Mouse (Mus musculus) heart, adult 11 months (tissue): Measurements from ENCODE around the gene Gm28557.
"Not testable (repeated sequence)": the region's sequence is repeated elsewhere in the genome, so short reads cannot be mapped to it uniquely, and the experiment has no call there.

ENCODE experiments used
- DNase-seq: peaks from one replicate; pipeline ENCODE4 v3.0.0; 2022

Gm28557 gene

GRCm38 (mm10) chr13:67108194-67108820 lies at the start of gene Gm28557:
Gm28557 (minus strand) TSS chr13:67108604.
- DNase-seq = peak; percentile 99

DNA sequence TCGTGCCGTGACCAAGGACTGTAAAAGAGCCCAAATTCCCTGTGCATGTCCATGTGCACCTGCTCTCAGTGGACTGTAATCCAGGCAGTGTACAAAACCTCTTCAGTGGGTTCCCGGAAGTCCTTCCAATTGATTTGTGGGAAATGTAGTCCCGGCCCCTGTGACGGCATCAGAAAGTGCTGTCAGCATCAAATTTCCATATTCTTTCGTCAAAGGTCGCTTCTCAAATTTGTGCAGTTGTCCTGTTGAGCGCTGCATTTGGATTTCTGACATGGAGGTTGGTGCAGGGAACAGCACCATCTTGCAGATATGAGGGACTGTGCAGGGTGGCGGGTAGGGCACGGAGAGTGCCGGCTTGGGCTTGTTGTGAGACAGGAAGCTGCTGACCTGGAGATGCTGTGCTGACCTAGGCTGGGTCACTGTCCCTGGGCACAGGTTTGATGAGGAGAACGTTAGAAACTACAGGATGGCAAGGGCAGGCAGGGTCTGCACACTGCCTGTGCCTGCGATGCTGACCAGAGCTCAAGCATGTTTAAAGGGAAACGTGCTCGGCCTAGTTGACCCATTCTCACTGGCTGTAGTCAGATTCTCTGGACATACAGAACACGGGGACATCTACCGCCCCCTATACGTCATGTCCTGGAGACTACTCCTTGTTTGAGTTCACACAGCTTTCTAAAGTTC lies 19.8 kb upstream of the Gm28557 start:
- peak; percentile 97 for DNase-seq

DNA sequence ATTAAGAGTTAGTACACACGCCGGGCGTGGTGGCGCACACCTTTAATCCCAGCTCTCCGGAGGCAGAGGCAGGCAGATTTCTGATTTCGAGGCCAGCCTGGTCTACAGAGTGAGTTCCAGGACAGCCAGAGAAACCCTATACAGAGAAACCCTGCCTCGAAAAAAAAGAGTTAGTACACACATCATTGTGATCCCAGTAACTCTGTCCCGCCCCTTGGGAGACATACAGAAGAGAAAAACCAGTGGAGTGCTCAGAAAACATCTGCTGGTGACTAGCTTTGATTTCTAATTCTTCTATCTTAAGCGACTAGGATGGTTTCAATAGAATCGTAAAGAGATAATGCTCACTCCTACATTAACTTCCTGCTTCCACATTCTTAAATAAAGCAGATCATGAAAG lies 19.1 kb upstream of the Gm28557 start:
- DNase-seq = not testable (repeated sequence)

- no peak for DNase-seq
These were observed 16.1 kb upstream of the Gm28557 start for GRCm38 (mm10) chr13:67124460-67124859.

DNA sequence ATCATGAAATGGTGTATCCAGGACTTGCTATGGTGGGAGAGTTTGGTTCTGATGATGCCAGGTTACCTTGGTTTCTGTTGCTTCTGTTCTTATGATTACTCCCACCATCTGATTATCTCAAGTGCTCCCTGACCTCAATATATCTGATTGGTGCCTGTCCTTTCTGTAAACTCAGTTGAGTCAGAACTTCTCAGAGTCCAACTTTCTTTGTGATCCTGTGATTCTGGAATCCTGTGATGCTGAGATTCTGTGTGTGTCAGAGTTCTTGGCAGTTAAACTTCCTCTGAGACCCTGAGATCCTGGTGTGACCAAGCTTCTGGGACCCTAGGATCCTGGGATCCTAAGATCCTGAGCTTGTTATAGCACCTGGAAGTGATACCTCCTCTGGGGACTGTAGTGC lies 13.0 kb upstream of the Gm28557 start, which contains the start of gene Zfp759:
TSS of gene Zfp759 (plus strand) at position 301 of the 400 bp plus-strand sequence.
- not testable (repeated sequence) for DNase-seq

- DNase-seq = not testable (repeated sequence)
These were observed 7.8 kb upstream of the Gm28557 start, which contains the start of gene Rslcan18 for GRCm38 (mm10) chr13:67116163-67116562. Rslcan18 (minus strand) TSS chr13:67116263.

DNA sequence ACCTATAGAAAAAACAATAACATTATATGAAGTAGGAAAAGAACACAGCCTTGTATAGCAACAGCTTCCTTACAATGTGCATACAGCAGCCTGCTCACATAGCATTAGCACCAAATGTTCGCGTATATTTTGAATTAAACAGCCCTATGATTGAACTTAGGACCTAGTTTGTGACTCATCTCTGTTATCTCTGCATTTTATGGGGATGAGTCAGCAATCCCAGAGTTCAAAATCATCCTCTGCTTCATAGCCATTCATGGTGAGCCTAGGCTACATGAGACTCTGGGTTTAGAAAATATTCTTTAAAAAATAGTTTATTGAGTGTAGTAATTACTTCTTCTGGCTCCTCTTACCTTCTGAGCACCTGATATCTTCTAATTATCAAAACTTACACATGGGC lies 4.9 kb upstream of the Gm28557 start:
- DNase-seq = no peak

- peak; percentile 91 for DNase-seq
These were observed 3.7 kb upstream of the Gm28557 start for GRCm38 (mm10) chr13:67112096-67112495.

- DNase-seq = no peak
These were observed 410 bp upstream of the Gm28557 start for GRCm38 (mm10) chr13:67108821-67109206.

GRCm38 (mm10) chr13:67107681-67108080 lies 723 bp downstream of the Gm28557 start:
- no peak for DNase-seq

- DNase-seq = no peak
These were observed 10.5 kb downstream of the Gm28557 start, which contains the start of gene Zfp708 for GRCm38 (mm10) chr13:67097876-67098275. Zfp708 (minus strand) TSS chr13:67097976.

GRCm38 (mm10) chr13:67090154-67090553 lies 18.2 kb downstream of the Gm28557 start:
- no peak for DNase-seq

GRCm38 (mm10) chr13:67081946-67082345 lies 26.5 kb downstream of the Gm28557 start:
- no peak for DNase-seq

- DNase-seq = peak; percentile 99
These were observed 27.2 kb downstream of the Gm28557 start for GRCm38 (mm10) chr13:67081142-67081713.

- DNase-seq = no peak
These were observed 31.2 kb downstream of the Gm28557 start for GRCm38 (mm10) chr13:67077244-67077643.

- DNase-seq = no peak
These were observed 35.6 kb downstream of the Gm28557 start for GRCm38 (mm10) chr13:67072786-67073185.

- DNase-seq = no peak
These were observed 43.0 kb downstream of the Gm28557 start for GRCm38 (mm10) chr13:67065386-67065785.

DNA sequence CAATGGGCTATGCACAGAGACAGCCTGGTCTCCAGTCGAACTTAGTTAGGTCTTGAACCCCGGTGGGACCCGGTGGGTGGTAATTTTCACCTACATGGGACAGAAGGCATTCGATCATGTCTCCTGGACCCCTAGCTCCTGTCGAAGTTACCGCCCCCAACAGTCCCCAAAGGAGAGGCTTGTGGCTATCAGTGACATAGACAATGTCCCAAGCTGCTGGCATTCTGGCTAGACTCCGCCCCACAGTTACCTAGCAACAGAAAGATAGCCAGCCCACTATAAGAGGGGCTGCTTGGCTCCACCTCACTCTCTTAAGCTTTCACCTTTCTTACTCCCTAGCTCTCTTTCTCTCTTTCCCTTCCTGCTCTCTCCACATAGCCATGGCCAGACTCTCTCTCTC lies 46.0 kb downstream of the Gm28557 start:
- peak; percentile 86 for DNase-seq

GRCm38 (mm10) chr13:67060786-67061358 lies 47.5 kb downstream of the Gm28557 start, which contains the start of gene Zfp712:
Zfp712 (minus strand) TSS chr13:67061170.
- DNase-seq = peak; percentile 99

DNA sequence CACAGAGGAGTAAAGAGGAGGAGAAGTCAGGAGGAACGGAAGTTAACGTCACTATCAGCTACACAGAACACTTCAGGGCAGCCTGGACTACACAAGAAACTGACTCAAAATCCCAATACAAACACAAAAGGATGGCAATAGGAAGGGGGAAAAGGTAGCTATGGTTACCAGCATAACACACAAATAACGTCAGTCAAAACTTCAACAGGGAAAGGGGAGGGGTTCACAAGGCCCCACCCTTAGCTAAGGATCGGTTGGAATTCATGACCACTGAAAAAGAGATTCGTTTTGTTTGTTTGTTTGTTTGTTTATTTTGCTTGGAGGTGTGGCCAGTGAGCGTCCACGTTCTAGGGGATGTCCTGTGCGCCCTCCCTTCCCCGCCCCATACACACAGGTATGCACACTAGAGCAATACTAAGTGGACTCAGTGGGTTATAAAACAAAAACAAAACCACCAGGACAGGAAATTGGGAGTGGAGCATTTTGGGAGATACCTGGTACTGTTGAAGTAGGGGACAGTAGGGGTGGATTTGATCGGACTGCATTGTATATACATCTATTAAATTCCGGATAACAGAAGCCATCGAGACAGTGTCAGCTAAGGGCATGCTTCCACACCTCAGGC lies 48.1 kb downstream of the Gm28557 start:
- DNase-seq = peak; percentile 82
